Comparison of ENCODE assay signal across 16 mouse cellular contexts in genomic region chr17:91324377-91324776, GRCm38 (mm10).
DNase-seq lines count a peak whose midpoint lies in the region; ATAC-seq and TF ChIP-seq lines count a peak whose summit lies in the region.
"Had no signal": no experiment of that assay in that cellular context is flagged by ENCODE, and none has a peak within 500 bp of the region (broad histone marks: within the 10 kb centered on the region; RNA-seq: fewer than 3 reads in every experiment).

No protein-coding gene starts in this region.

- peak; percentile 25 for DNase-seq in embryonic facial prominence, embryonic 14.5 days (ENCODE audit: low spot score)
- DNase-seq in embryonic facial prominence, embryonic 10.5 days (ENCODE audit: low spot score) = no peak
- DNase-seq in kidney, adult 9 months = peak; percentile 3
- DNase-seq in kidney, adult 18-20 months = no peak
- DNase-seq in midbrain, postnatal 0 days (ENCODE audit: low spot score) = peak; percentile 31
- no peak for DNase-seq in midbrain, embryonic 11.5 days (ENCODE audit: low spot score, missing footprints)
- DNase-seq in telencephalon, adult 2 months (ENCODE audit: low read depth, low spot score) = peak; percentile 1
- no peak for DNase-seq in gastrocnemius, postnatal 14 days
- DNase-seq: gastrocnemius, postnatal 36 days; left cerebral cortex, postnatal 4 days; lung, adult 2 months; thymus, postnatal 25 days had no signal

- intact Hi-C loops in gastrocnemius, postnatal 14 days (cut with DNase I; ENCODE audit: low total_unique reads) = no loop called here

- no peak overlapping the region for H3K4me3 ChIP-seq in embryonic facial prominence, embryonic 14.5 days (ENCODE audit: low read depth, low read length)
- H3K4me3 ChIP-seq in embryonic facial prominence, embryonic 10.5 days = no peak overlapping the region
- no peak overlapping the region for H3K4me3 ChIP-seq in midbrain, postnatal 0 days (ENCODE audit: low read depth, low read length)
- H3K4me3 ChIP-seq in midbrain, embryonic 11.5 days (ENCODE audit: low read depth, low read length) = no peak overlapping the region
- H3K4me3 ChIP-seq: heart, embryonic 15.5 days; midbrain, embryonic 12.5 days had no signal

- H3K9me3 ChIP-seq in embryonic facial prominence, embryonic 14.5 days (ENCODE audit: control insufficient read depth, low read length) = no peaks in the 10 kb centered on the region
- no peaks in the 10 kb centered on the region for H3K9me3 ChIP-seq in embryonic facial prominence, embryonic 10.5 days
- H3K9me3 ChIP-seq in midbrain, postnatal 0 days (ENCODE audit: low read length) = no peaks in the 10 kb centered on the region
- H3K9me3 ChIP-seq in midbrain, embryonic 11.5 days (ENCODE audit: control insufficient read depth, low read length) = no peaks in the 10 kb centered on the region
- H3K9me3 ChIP-seq: G1E; heart, embryonic 15.5 days; midbrain, embryonic 12.5 days had no signal

- H3K4me2 ChIP-seq in embryonic facial prominence, embryonic 14.5 days (ENCODE audit: low read depth, low read length) = no peak overlapping the region
- no peak overlapping the region for H3K4me2 ChIP-seq in midbrain, postnatal 0 days (ENCODE audit: low read depth, low read length, poor library complexity, severe bottlenecking)
- no peak overlapping the region for H3K4me2 ChIP-seq in midbrain, embryonic 11.5 days
- H3K4me2 ChIP-seq: heart, embryonic 15.5 days; midbrain, embryonic 12.5 days had no signal

- no peak overlapping the region for H3K9ac ChIP-seq in embryonic facial prominence, embryonic 14.5 days (ENCODE audit: low read depth, low read length)
- H3K9ac ChIP-seq in midbrain, postnatal 0 days (replicated peaks; ENCODE audit: low read length, poor library complexity, severe bottlenecking) = no peak overlapping the region
- no peak overlapping the region for H3K9ac ChIP-seq in midbrain, embryonic 11.5 days (ENCODE audit: low read length)
- H3K9ac ChIP-seq: heart, embryonic 15.5 days; midbrain, embryonic 12.5 days had no signal

- TF ChIP-seq CTCF in midbrain, postnatal 0 days (IDR thresholded peaks at IDR 0.05) = no peak

- no peak for ATAC-seq in embryonic facial prominence, embryonic 14.5 days (ENCODE audit: low read depth)
- peak; percentile 70 for ATAC-seq in midbrain, postnatal 0 days (ENCODE audit: low FRiP score)
- no peak for ATAC-seq in midbrain, embryonic 11.5 days (ENCODE audit: low FRiP score)
- ATAC-seq: activated CD4-positive, CD25-positive, alpha-beta regulatory T cell, adult 4 months had no signal

- no peak overlapping the region for H3K27ac ChIP-seq in embryonic facial prominence, embryonic 14.5 days (replicated peaks; ENCODE audit: low read depth, low read length)
- no peak overlapping the region for H3K27ac ChIP-seq in embryonic facial prominence, embryonic 10.5 days (replicated peaks)
- H3K27ac ChIP-seq in midbrain, postnatal 0 days (ENCODE audit: low read depth, low read length) = no peak overlapping the region
- H3K27ac ChIP-seq in midbrain, embryonic 11.5 days (ENCODE audit: low read depth, low read length) = no peak overlapping the region
- H3K27ac ChIP-seq: heart, embryonic 15.5 days; midbrain, embryonic 12.5 days had no signal

- no peaks in the 10 kb centered on the region; the same call in 1 of the 2 replicates for H3K4me1 ChIP-seq in embryonic facial prominence, embryonic 14.5 days (ENCODE audit: control insufficient read depth, insufficient read depth, low read length)
- no peaks in the 10 kb centered on the region for H3K4me1 ChIP-seq in embryonic facial prominence, embryonic 10.5 days
- no peaks in the 10 kb centered on the region for H3K4me1 ChIP-seq in midbrain, postnatal 0 days (ENCODE audit: insufficient read depth, low read length)
- H3K4me1 ChIP-seq in midbrain, embryonic 11.5 days (ENCODE audit: control insufficient read depth, insufficient read depth, low read length) = no peaks in the 10 kb centered on the region
- H3K4me1 ChIP-seq: heart, embryonic 15.5 days; midbrain, embryonic 12.5 days had no signal

- no peaks in the 10 kb centered on the region for H3K36me3 ChIP-seq in embryonic facial prominence, embryonic 14.5 days (ENCODE audit: control insufficient read depth, insufficient read depth, low read length)
- no peaks in the 10 kb centered on the region for H3K36me3 ChIP-seq in embryonic facial prominence, embryonic 10.5 days (replicated peaks)
- no peaks in the 10 kb centered on the region for H3K36me3 ChIP-seq in midbrain, postnatal 0 days (ENCODE audit: insufficient read depth, low read length)
- no peaks in the 10 kb centered on the region for H3K36me3 ChIP-seq in midbrain, embryonic 11.5 days (ENCODE audit: control insufficient read depth, insufficient read depth, low read length)
- H3K36me3 ChIP-seq: G1E; heart, embryonic 15.5 days; midbrain, embryonic 12.5 days had no signal

- H3K27me3 ChIP-seq in embryonic facial prominence, embryonic 14.5 days (replicated peaks; ENCODE audit: control insufficient read depth, insufficient read depth, low read length) = no peaks in the 10 kb centered on the region
- no peaks in the 10 kb centered on the region for H3K27me3 ChIP-seq in embryonic facial prominence, embryonic 10.5 days (replicated peaks; ENCODE audit: low read depth, poor library complexity, severe bottlenecking)
- no peaks in the 10 kb centered on the region for H3K27me3 ChIP-seq in midbrain, postnatal 0 days (ENCODE audit: insufficient read depth, low read length)
- H3K27me3 ChIP-seq in midbrain, embryonic 11.5 days (ENCODE audit: control insufficient read depth, insufficient read depth, low read length) = no peaks in the 10 kb centered on the region
- H3K27me3 ChIP-seq: heart, embryonic 15.5 days; midbrain, embryonic 12.5 days had no signal

- 58% methylated on average over 1 of the region's 1 CpGs for WGBS in embryonic facial prominence, embryonic 14.5 days
- 88% methylated on average over 1 of the region's 1 CpGs for WGBS in embryonic facial prominence, embryonic 10.5 days
- WGBS in midbrain, postnatal 0 days = 46% methylated on average over 1 of the region's 1 CpGs
- 84% methylated on average over 1 of the region's 1 CpGs for WGBS in midbrain, embryonic 11.5 days

Comparison
In these comparisons a context has a peak if more than half of its experiments do, and no peak if none do; other contexts are left out.
1. DNase-seq: peak in embryonic facial prominence, embryonic 14.5 days (single experiment), kidney, adult 9 months (single experiment), midbrain, postnatal 0 days (single experiment) and telencephalon, adult 2 months (single experiment); none in embryonic facial prominence, embryonic 10.5 days (single experiment), kidney, adult 18-20 months (single experiment), midbrain, embryonic 11.5 days (single experiment) and gastrocnemius, postnatal 14 days (single experiment).